Mouse (Mus musculus) thymus, postnatal 14 days (tissue): Measurements from ENCODE around the gene Diaph3.
"Not testable (repeated sequence)": the region's sequence is repeated elsewhere in the genome, so short reads cannot be mapped to it uniquely, and the experiment has no call there.

ENCODE experiments used
- DNase-seq: peaks from one replicate; pipeline ENCODE4 v3.0.0; 2021

The Diaph3 gene

GRCm38 (mm10) chr14:86727538-86728045 is 413.4 kb downstream of the Diaph3 start:
- no peak for DNase-seq

GRCm38 (mm10) chr14:86721768-86722167 is 419.3 kb downstream of the Diaph3 start:
- DNase-seq: no peak

- no peak for DNase-seq
These were observed 420.0 kb downstream of the Diaph3 start for GRCm38 (mm10) chr14:86721082-86721481.

- not testable (repeated sequence) for DNase-seq
These were observed 420.6 kb downstream of the Diaph3 start for GRCm38 (mm10) chr14:86720408-86720807.

GRCm38 (mm10) chr14:86714088-86714690 is 426.8 kb downstream of the Diaph3 start:
- no peak for DNase-seq

GRCm38 (mm10) chr14:86704080-86704479 is 437.0 kb downstream of the Diaph3 start:
- no peak for DNase-seq

- no peak for DNase-seq
These were observed 439.9 kb downstream of the Diaph3 start for GRCm38 (mm10) chr14:86701145-86701544.

GRCm38 (mm10) chr14:86697887-86698286 is 443.1 kb downstream of the Diaph3 start:
- no peak for DNase-seq

GRCm38 (mm10) chr14:86692714-86693113 is 448.3 kb downstream of the Diaph3 start:
- DNase-seq: no peak

- DNase-seq: no peak
These were observed 449.7 kb downstream of the Diaph3 start for GRCm38 (mm10) chr14:86691298-86691697.

- DNase-seq: no peak
These were observed 456.2 kb downstream of the Diaph3 start for GRCm38 (mm10) chr14:86684585-86685503.

GRCm38 (mm10) chr14:86681951-86682350 is 459.1 kb downstream of the Diaph3 start:
- peak; percentile 21 for DNase-seq

- no peak for DNase-seq
These were observed 462.0 kb downstream of the Diaph3 start for GRCm38 (mm10) chr14:86678992-86679391.

- peak; percentile 8 for DNase-seq
These were observed 462.8 kb downstream of the Diaph3 start for GRCm38 (mm10) chr14:86678179-86678780.

- DNase-seq: no peak
These were observed 464.0 kb downstream of the Diaph3 start for GRCm38 (mm10) chr14:86677015-86677414.

GRCm38 (mm10) chr14:86675314-86675713 is 465.7 kb downstream of the Diaph3 start:
- DNase-seq: no peak

GRCm38 (mm10) chr14:86662846-86663245 is 478.2 kb downstream of the Diaph3 start:
- no peak for DNase-seq

GRCm38 (mm10) chr14:86660556-86660955 is 480.5 kb downstream of the Diaph3 start:
- DNase-seq: no peak

- DNase-seq: no peak
These were observed 484.8 kb downstream of the Diaph3 start for GRCm38 (mm10) chr14:86656262-86656661.

- DNase-seq: no peak
These were observed 494.4 kb downstream of the Diaph3 start for GRCm38 (mm10) chr14:86646499-86647120.

GRCm38 (mm10) chr14:86642831-86643241 is 498.2 kb downstream of the Diaph3 start:
- DNase-seq: no peak

GRCm38 (mm10) chr14:86641839-86642238 is 499.2 kb downstream of the Diaph3 start:
- no peak for DNase-seq

GRCm38 (mm10) chr14:86640086-86640485 is 500.9 kb downstream of the Diaph3 start:
- DNase-seq: no peak
